ENCODE assay signal across 33 mouse cellular contexts in genomic region chr7:123209864-123210263, GRCm38 (mm10). TPM values are rescaled to one million over a fixed set of nuclear protein-coding genes. Genes with fewer than 3 reads are reported as not detected.
DNase-seq lines count a peak whose midpoint lies in the region; ATAC-seq lines count a peak whose summit lies in the region.
"Had no signal": no experiment of that assay in that cellular context is flagged by ENCODE, and none has a peak within 500 bp of the region (broad histone marks: within the 10 kb centered on the region; RNA-seq: fewer than 3 reads in every experiment).

No protein-coding gene starts in this region.

- H3K9ac ChIP-seq in intestine, embryonic 15.5 days, result no peak overlapping the region
- H3K9ac ChIP-seq: forebrain, embryonic 12.5 days; hindbrain, embryonic 15.5 days; limb, embryonic 15.5 days; liver, embryonic 13.5 days; neural tube, embryonic 15.5 days had no signal

- peaks cover 17% of the 10 kb centered on the region for H3K4me1 ChIP-seq in intestine, embryonic 15.5 days (replicated peaks)

- no peaks in the 10 kb centered on the region for H3K9me3 ChIP-seq in intestine, embryonic 15.5 days
- H3K9me3 ChIP-seq: forebrain, embryonic 12.5 days; hindbrain, embryonic 10.5 days; hindbrain, embryonic 15.5 days; limb, embryonic 10.5 days; limb, embryonic 15.5 days; liver, embryonic 13.5 days; megakaryocyte, embryonic 14.5 days; neural tube, embryonic 15.5 days had no signal

- no peak overlapping the region for H3K4me3 ChIP-seq in intestine, embryonic 15.5 days (replicated peaks)
- H3K4me3 ChIP-seq: erythroblast, embryonic 14.5 days; forebrain, embryonic 12.5 days; hindbrain, embryonic 10.5 days; hindbrain, embryonic 15.5 days; limb, embryonic 10.5 days; limb, embryonic 15.5 days; liver, embryonic 13.5 days; megakaryocyte, embryonic 14.5 days; neural tube, embryonic 15.5 days had no signal

- H3K4me2 ChIP-seq in intestine, embryonic 15.5 days (replicated peaks), result no peak overlapping the region
- H3K4me2 ChIP-seq: forebrain, embryonic 12.5 days; heart, embryonic 11.5 days; hindbrain, embryonic 15.5 days; limb, embryonic 15.5 days; liver, embryonic 13.5 days; neural tube, embryonic 15.5 days had no signal

- DNase-seq in heart, adult 11 months, result peak; percentile 56
- DNase-seq in heart, adult 8-10 months (ENCODE audit: low spot score), result no peak
- DNase-seq in kidney, adult 9 months, result peak; percentile 35
- DNase-seq in kidney, postnatal 4 days, result no peak
- DNase-seq in yolk sac, embryonic 10.5 days (ENCODE audit: low spot score), result peak; percentile 77
- no peak for DNase-seq in frontal cortex, postnatal 14 days (ENCODE audit: low spot score in 2 of 2)
- DNase-seq: adrenal gland, adult 2 months; cerebellum, adult 2 months; cerebellum, postnatal 14 days; gastrocnemius, postnatal 36 days; heart, postnatal 10 days; layer of hippocampus, adult 9-11 months; liver, embryonic 13.5 days; lung, adult 18-20 months; lung, postnatal 4 days; midbrain, embryonic 14.5 days; retina, postnatal 1 day; thymus, adult 2 months; thymus, postnatal 36 days had no signal

- H3K27me3 ChIP-seq in intestine, embryonic 15.5 days (replicated peaks), result no peaks in the 10 kb centered on the region
- H3K27me3 ChIP-seq: forebrain, embryonic 12.5 days; hindbrain, embryonic 15.5 days; limb, embryonic 15.5 days; liver, embryonic 13.5 days; neural tube, embryonic 15.5 days had no signal

- 39% methylated on average over 9 of the region's 9 CpGs for WGBS in intestine, embryonic 15.5 days

- no peak overlapping the region for H3K27ac ChIP-seq in intestine, embryonic 15.5 days
- H3K27ac ChIP-seq: forebrain, embryonic 12.5 days; hindbrain, embryonic 10.5 days; hindbrain, embryonic 15.5 days; limb, embryonic 10.5 days; limb, embryonic 15.5 days; liver, embryonic 13.5 days; neural tube, embryonic 15.5 days had no signal

- H3K36me3 ChIP-seq in intestine, embryonic 15.5 days, result no peaks in the 10 kb centered on the region
- H3K36me3 ChIP-seq: forebrain, embryonic 12.5 days; hindbrain, embryonic 10.5 days; hindbrain, embryonic 15.5 days; limb, embryonic 10.5 days; limb, embryonic 15.5 days; liver, embryonic 13.5 days; neural tube, embryonic 15.5 days had no signal

- ATAC-seq in intestine, embryonic 15.5 days, result peak; percentile 34
- ATAC-seq: inflammation-experienced regulatory T-cells, adult 6 months; lung, postnatal 0 days had no signal

RNA-seq across cellular contexts. Expression of gene Slc5a11, which starts 4.7 kb away (rescaled TPM):
- not detected for total RNA-seq in heart, adult 8-10 months (2022)
- polyA plus RNA-seq in intestine, embryonic 15.5 days (2015; fragmentation: Nextera tagmentation; extraction: Ambion mirVana), result 12.7 and 15.8 TPM in 2 replicates
- total RNA-seq: adrenal gland, adult 2 months; adrenal gland, postnatal 36 days; gastrocnemius, adult 18-20 months; gastrocnemius, postnatal 36 days; heart, postnatal 10 days had no signal
- polyA plus RNA-seq: adrenal gland, adult 2 months; erythroblast, embryonic 14.5 days; heart, embryonic 11.5 days; limb, embryonic 15.5 days; lung, postnatal 0 days had no signal

Comparison
In these comparisons a context has a peak if more than half of its experiments do, and no peak if none do; other contexts are left out.
1. DNase-seq: peak in heart, adult 11 months (single experiment), kidney, adult 9 months (single experiment) and yolk sac, embryonic 10.5 days (single experiment); none in heart, adult 8-10 months (single experiment), kidney, postnatal 4 days (0 of 2) and frontal cortex, postnatal 14 days (0 of 2).